Mouse (Mus musculus) hindbrain, embryonic 11.5 days (tissue): ENCODE measurements at regions not wholly inside any gene's neighbourhood (a gene's known extent, or its start where the extent isn't known, plus 50 kb on each side); places are given as distances from the start of the nearest gene placed in this dataset.
A peak's percentile ranks its signal among the peaks of the same experiment; 100 is the strongest.

ENCODE experiments used
- ATAC-seq: fragments of 200-750 bp; cut with Nextera tagmentation; 2 replicates; pipeline ENCODE4 v1.8.0; 2017; ENCODE audit warnings: mild to moderate bottlenecking, moderate TSS enrichment, moderate library complexity; ENCODE audit not compliant: low FRiP score
- DNase-seq: peaks from one replicate; pipeline ENCODE4 v3.0.0-alpha.2; 2015; ENCODE audit warnings: low spot score
- H3K27ac ChIP-seq: fragments of 300-500 bp; sonication (generic); 2 replicates; pipeline ENCODE4 v1.5.1; 2014; ENCODE audit warnings: mild to moderate bottlenecking, low read depth, low read length
- H3K27me3 ChIP-seq: fragments of 300-500 bp; sonication (generic); 2 replicates; pipeline ENCODE4 v1.6.1; 2014; ENCODE audit warnings: mild to moderate bottlenecking, low read length, moderate library complexity, mixed read lengths; ENCODE audit not compliant: control insufficient read depth, insufficient read depth
- H3K36me3 ChIP-seq: fragments of 300-500 bp; sonication (generic); 2 replicates; pipeline ENCODE4 v1.6.1; 2014; ENCODE audit warnings: mild to moderate bottlenecking, low read length, moderate library complexity, mixed read lengths; ENCODE audit not compliant: control insufficient read depth, insufficient read depth
- H3K4me1 ChIP-seq: fragments of 300-500 bp; sonication (generic); replicated peaks from 2 replicates; pipeline ENCODE4 v1.6.1; 2014; ENCODE audit warnings: low read length, mixed read lengths; ENCODE audit not compliant: control insufficient read depth, insufficient read depth
- H3K4me2 ChIP-seq: fragments of 300-500 bp; sonication (generic); replicated peaks from 2 replicates; pipeline ENCODE4 v1.6.1; 2014; ENCODE audit warnings: mild to moderate bottlenecking, low read depth, low read length
- H3K4me3 ChIP-seq: fragments of 300-500 bp; sonication (generic); 2 replicates; pipeline ENCODE4 v1.5.1; 2014; ENCODE audit warnings: low read depth, low read length
- H3K9ac ChIP-seq: fragments of 300-500 bp; sonication (generic); 2 replicates; pipeline ENCODE4 v1.6.1; 2014; ENCODE audit warnings: low read depth, low read length
- H3K9me3 ChIP-seq: fragments of 300-500 bp; sonication (generic); 2 replicates; pipeline ENCODE4 v1.6.1; 2016; ENCODE audit warnings: low read length; ENCODE audit not compliant: control insufficient read depth
- WGBS: fragments of 180-500 bp; shearing (Covaris S2); extraction: QIAGEN DNeasy Blood & Tissue Kit; methylation state at CpG from one replicate; pipeline ENCODE4 v1.1.7; 2014; 5-methylcytosine and 5-hydroxymethylcytosine counted together

DNA sequence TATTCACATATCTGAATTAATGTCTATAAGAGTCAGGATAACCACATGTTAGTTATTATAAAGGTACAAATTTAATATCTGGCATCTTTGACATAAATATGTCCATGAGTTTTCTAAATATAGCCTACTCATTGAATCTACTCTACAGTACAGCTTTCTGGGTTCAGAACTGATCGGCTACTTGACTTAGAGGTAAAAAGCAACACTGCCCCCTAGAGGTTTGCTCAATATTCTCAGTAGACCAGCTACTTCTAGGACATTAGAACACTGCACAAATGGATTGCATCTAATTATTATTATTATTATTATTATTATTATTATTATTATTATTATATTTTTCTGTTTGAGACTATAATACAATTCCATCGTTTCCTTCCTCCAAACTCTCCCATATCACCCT is 418.8 kb upstream of the Tpm3-rs7 start:
- DNase-seq: peak; percentile 65
- 35% methylated on average over 2 of the region's 2 CpGs for WGBS
- no peak overlapping the region for H3K9ac ChIP-seq
- H3K9me3 ChIP-seq: no peaks in the 10 kb centered on the region
- no peak overlapping the region for H3K27ac ChIP-seq
- no peaks in the 10 kb centered on the region for H3K27me3 ChIP-seq
- H3K4me2 ChIP-seq: no peak overlapping the region
- peak; percentile 59; the same call in 1 of the 2 replicates for ATAC-seq
- H3K4me1 ChIP-seq: no peaks in the 10 kb centered on the region
- no peak overlapping the region for H3K4me3 ChIP-seq
- H3K36me3 ChIP-seq: no peaks in the 10 kb centered on the region

DNA sequence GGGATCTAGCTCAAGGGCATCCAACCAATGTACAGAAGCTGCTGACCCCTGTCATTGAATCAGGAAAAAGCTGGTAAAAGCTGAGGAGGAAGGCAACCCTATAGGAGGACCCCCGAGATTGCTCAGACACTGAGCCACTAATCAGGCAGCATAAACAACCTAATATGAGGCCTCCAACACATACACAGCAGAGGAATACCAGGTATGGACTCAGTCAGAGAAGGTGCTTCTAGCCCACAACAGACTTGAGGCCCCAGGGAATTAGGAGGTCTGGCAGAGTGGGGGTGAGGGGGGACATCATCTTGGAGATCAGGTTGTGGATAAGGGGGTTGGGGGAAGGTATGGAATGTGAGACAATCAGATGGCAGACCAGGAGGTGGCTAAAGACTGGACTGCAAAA is 413.2 kb upstream of the Tpm3-rs7 start:
- Histone ChIP-seq H3K36me3 (no peaks in the 10 kb centered on the region), H3K4me3 (no peak overlapping the region), H3K9ac (no peak overlapping the region), H3K9me3 (no peaks in the 10 kb centered on the region), H3K4me2 (no peak overlapping the region), H3K27me3 (no peaks in the 10 kb centered on the region), H3K27ac (no peak overlapping the region), H3K4me1 (no peaks in the 10 kb centered on the region)
- ATAC-seq (peak; percentile 43; the same call in 1 of the 2 replicates), DNase-seq (no peak)
- WGBS: 80% methylated on average over 1 of the region's 1 CpGs

- Histone ChIP-seq H3K36me3 (no peaks in the 10 kb centered on the region), H3K4me2 (no peak overlapping the region), H3K9me3 (no peaks in the 10 kb centered on the region), H3K27me3 (no peaks in the 10 kb centered on the region), H3K27ac (no peak overlapping the region), H3K4me3 (no peak overlapping the region), H3K4me1 (no peaks in the 10 kb centered on the region), H3K9ac (no peak overlapping the region)
- 86% methylated on average over 1 of the region's 1 CpGs for WGBS
- DNase-seq (no peak), ATAC-seq (no peak)
Measured at GRCm38 (mm10) chr14:112917148-112917547, 397.3 kb upstream of the Tpm3-rs7 start.
